Mouse (Mus musculus) C2C12 (cell line): ENCODE data around the gene Ccdc6.

ENCODE experiments used
- CEBPB ChIP-seq: IDR thresholded peaks from one replicate; pipeline ENCODE4 v1.6.1; 2011; ENCODE audit warnings: low read depth, mild to moderate bottlenecking, control low read depth, moderate library complexity
- CTCF ChIP-seq: IDR thresholded peaks from one replicate; pipeline ENCODE4 v1.5.1; 2011; ENCODE audit not compliant: control insufficient read depth, insufficient read depth, insufficient read length
- MAX ChIP-seq: IDR thresholded peaks from one replicate; pipeline ENCODE4 v1.6.1; 2011; ENCODE audit warnings: mild to moderate bottlenecking, control low read depth
- MYOD1 ChIP-seq: IDR thresholded peaks from one replicate; pipeline ENCODE4 v1.6.1; 2011; ENCODE audit warnings: low read depth; ENCODE audit not compliant: control insufficient read depth, insufficient read length
- MYOG ChIP-seq: IDR thresholded peaks from one replicate; pipeline ENCODE4 v1.6.1; 2011; ENCODE audit not compliant: control insufficient read depth, insufficient read length; ENCODE audit errors: extremely low read depth

- TF ChIP-seq CTCF (no peak), MAX (no peak), MYOG (no peak), MYOD1 (no peak), CEBPB (no peak)
Measured at GRCm38 (mm10) chr10:70132087-70132560, 35.2 kb downstream of the Ccdc6 start.
